Mouse (Mus musculus): ENCODE data around the gene Pitpnc1.

- TF ChIP-seq EP300 (IDR thresholded peaks at IDR 0.05; ENCODE audit: low read depth) = no peak
- TF ChIP-seq CTCF (IDR thresholded peaks at IDR 0.05; ENCODE audit: low read depth) = no peak
Observed at GRCm38 (mm10) chr11:107373154-107373553, 97.3 kb downstream of the Pitpnc1 start.
